Mouse (Mus musculus) lung, postnatal 0 days (tissue): Measurements from ENCODE around the gene Slitrk2.

Experiments used
- CTCF ChIP-seq: IDR thresholded peaks from 2 replicates; pipeline ENCODE4 v1.5.1; 2016; ENCODE audit warnings: antibody characterized with exemption, mild to moderate bottlenecking
- EP300 ChIP-seq: IDR thresholded peaks from 2 replicates; pipeline ENCODE4 v1.6.1; 2016; ENCODE audit warnings: antibody characterized with exemption, mild to moderate bottlenecking, control low read depth

DNA sequence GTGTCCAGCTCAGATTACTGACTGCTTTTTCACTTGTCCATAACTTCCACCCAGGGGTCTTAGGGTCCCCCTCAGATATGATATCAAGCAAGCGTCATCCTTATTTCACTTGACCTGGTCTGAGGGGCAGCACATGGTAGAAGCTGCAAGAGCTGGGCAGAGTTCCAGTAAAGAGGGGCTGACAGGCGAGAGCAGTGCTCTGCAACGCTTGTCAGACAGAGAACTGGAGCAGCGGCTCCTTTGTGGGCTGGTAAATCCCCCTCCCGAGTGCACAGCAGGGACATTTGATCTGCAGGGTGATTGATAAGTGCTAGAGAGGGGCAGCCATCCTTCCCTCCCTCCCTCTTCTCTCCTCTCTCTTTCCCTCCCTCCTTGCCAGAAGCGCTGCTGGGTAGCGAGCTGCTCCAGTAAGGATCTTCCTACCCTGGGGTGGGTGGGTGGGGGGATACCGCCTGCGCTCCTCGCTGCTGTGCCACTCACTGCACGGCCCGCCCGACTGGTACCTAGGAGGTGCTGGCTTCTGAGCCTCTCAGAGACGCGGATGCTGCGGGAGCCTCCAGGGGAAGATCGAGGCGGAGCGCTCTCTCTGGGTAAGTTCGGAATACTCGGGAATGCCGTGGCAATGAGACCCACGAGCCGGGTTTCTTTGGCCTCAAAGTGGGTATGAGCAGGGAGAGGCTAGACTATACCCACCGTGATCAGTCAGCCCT, at the start of gene Slitrk2:
- TF ChIP-seq CTCF (no peak), EP300 (no peak)
